Mouse (Mus musculus): ENCODE data around the gene Map3k1.

GRCm38 (mm10) chr13:111807105-111807595, 1.6 kb downstream of the Map3k1 start:
- TF ChIP-seq EP300 (IDR thresholded peaks at IDR 0.05; ENCODE audit: low read depth) = no peak
- TF ChIP-seq CTCF (IDR thresholded peaks at IDR 0.05; ENCODE audit: low read depth) = no peak

Data from heart, postnatal 0 days (tissue).